Mouse (Mus musculus) stomach, postnatal 0 days (tissue): ENCODE measurements around the gene Khk. TPM values are rescaled to one million over a fixed set of nuclear protein-coding genes. Genes with fewer than 3 reads are reported as not detected.

Source experiments
- ATAC-seq: fragments of 200-750 bp; cut with Nextera tagmentation; 2 replicates; pipeline ENCODE4 v1.8.0; 2017; ENCODE audit not compliant: low FRiP score, low TSS enrichment
- DNase-seq: peaks from one replicate; pipeline ENCODE4 v3.0.0-alpha.2; 2016; ENCODE audit warnings: low spot score
- H3K27ac ChIP-seq: fragments of 300-500 bp; sonication (generic); replicated peaks from 2 replicates; pipeline ENCODE4 v1.5.1; 2014; ENCODE audit warnings: mild to moderate bottlenecking, control low read depth
- H3K27me3 ChIP-seq: fragments of 300-500 bp; sonication (generic); 2 replicates; pipeline ENCODE4 v1.6.1; 2014; ENCODE audit warnings: low read length; ENCODE audit not compliant: control insufficient read depth, insufficient read depth
- H3K36me3 ChIP-seq: fragments of 300-500 bp; sonication (generic); 2 replicates; pipeline ENCODE4 v1.6.1; 2014; ENCODE audit warnings: low read length, mixed read lengths; ENCODE audit not compliant: control insufficient read depth, insufficient read depth
- H3K4me1 ChIP-seq: fragments of 300-500 bp; sonication (generic); replicated peaks from 2 replicates; pipeline ENCODE4 v1.6.1; 2014; ENCODE audit warnings: antibody characterized with exemption; ENCODE audit not compliant: control insufficient read depth, insufficient read depth
- H3K4me2 ChIP-seq: fragments of 300-500 bp; sonication (generic); replicated peaks from 2 replicates; pipeline ENCODE4 v1.6.1; 2014; ENCODE audit warnings: low read depth, mild to moderate bottlenecking, control low read depth, moderate library complexity
- H3K4me3 ChIP-seq: fragments of 300-500 bp; sonication (generic); 2 replicates; pipeline ENCODE4 v1.5.1; 2014; ENCODE audit warnings: low read depth, low read length, control low read depth
- H3K9ac ChIP-seq: fragments of 300-500 bp; sonication (generic); 2 replicates; pipeline ENCODE4 v1.6.1; 2014; ENCODE audit warnings: mild to moderate bottlenecking, low read length, control low read depth, mixed read lengths
- H3K9me3 ChIP-seq: fragments of 300-500 bp; sonication (generic); 2 replicates; pipeline ENCODE4 v1.6.1; 2016; ENCODE audit warnings: low read length; ENCODE audit not compliant: control insufficient read depth
- CTCF ChIP-seq: IDR thresholded peaks from 2 replicates; pipeline ENCODE4 v1.5.1; 2016; ENCODE audit warnings: antibody characterized with exemption, low read depth, mild to moderate bottlenecking, moderate library complexity
- EP300 ChIP-seq: optimal IDR thresholded peaks from 2 replicates; pipeline ENCODE3; 2016; ENCODE audit warnings: antibody characterized with exemption
- WGBS: fragments of 180-500 bp; shearing (Covaris S2); extraction: QIAGEN DNeasy Blood & Tissue Kit; methylation state at CpG from one replicate; pipeline ENCODE4 v1.1.7; 2014; 5-methylcytosine and 5-hydroxymethylcytosine counted together
- polyA plus RNA-seq: library from polyadenylated mRNA; unstranded; fragments of >200 nt; fragmentation: Nextera tagmentation; extraction: Ambion mirVana; gene quantifications from 2 replicates; pipeline ENCODE4 v1.2.1, GENCODE M21; 2015

Khk gene
- polyA plus RNA-seq, 1 experiment from 2014 or later, result 28.4 TPM

DNA sequence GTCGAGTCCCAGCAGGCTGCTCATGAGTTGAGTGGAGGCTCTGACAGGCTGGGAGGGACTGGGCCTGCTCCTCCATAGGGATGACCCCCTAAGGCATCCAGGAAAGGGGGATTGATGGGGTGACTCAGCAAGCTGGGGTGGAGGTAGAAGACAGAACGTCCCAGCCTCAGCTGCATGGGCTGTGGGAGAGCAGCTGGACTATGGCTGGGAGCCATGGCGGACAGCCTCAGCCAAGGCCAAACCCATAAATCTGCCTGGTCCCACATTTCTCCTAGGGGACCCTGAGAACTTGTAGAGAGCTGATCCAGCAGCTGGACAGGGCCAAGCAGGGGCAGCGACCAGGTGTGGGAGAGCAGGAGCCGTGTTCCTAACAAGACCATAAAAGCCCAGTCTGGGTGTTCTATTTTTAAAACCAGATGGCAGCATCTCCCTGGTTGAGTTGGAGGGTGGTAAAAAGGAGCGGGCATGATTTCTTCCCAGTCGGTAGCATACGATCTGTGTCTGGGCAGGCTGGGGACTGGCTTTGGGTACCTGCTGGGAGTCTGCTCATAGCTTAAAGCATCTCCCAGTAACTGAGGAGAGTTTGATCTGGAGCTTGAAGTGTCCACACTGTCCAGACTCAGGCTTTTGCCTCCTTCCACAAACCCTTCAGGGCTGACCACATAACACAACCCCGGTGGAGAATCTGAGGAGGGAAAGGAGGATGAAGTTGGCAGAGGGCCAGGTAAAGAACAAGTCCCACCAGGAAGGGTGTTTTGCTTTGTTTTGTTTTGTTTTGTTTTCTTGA, 53.8 kb downstream of the Khk start:
- peak; percentile 70 for ATAC-seq
- Histone ChIP-seq H3K27ac (peak overlapping the region; percentile 53), H3K27me3 (no peaks in the 10 kb centered on the region), H3K9me3 (no peaks in the 10 kb centered on the region), H3K4me2 (no peak overlapping the region), H3K36me3 (no peaks in the 10 kb centered on the region), H3K9ac (no peak overlapping the region), H3K4me3 (no peak overlapping the region), H3K4me1 (no peaks in the 10 kb centered on the region)
- no peak for TF ChIP-seq CTCF
- TF ChIP-seq EP300, result no peak
- WGBS, result 46% methylated on average over 9 of the region's 9 CpGs
- no peak for DNase-seq

Other genes with a start within 250 kb of the Khk start
- 1.7 and 2.3 TPM in 2 replicates for gene Dpysl5, start 209.9 kb upstream of the Khk start, polyA plus RNA-seq
- gene Mapre3, start 106.8 kb upstream of the Khk start, polyA plus RNA-seq, result 14.1 and 15.5 TPM in 2 replicates
- 57.3 and 58.7 TPM in 2 replicates for gene Tmem214, start 53.4 kb upstream of the Khk start, polyA plus RNA-seq
- 6.9 and 9.1 TPM in 2 replicates for gene Agbl5, start 32.7 kb upstream of the Khk start, polyA plus RNA-seq
- gene Ost4, start 13.6 kb upstream of the Khk start, polyA plus RNA-seq, result 368 and 397 TPM in 2 replicates
- gene Emilin1, start 8.0 kb upstream of the Khk start, polyA plus RNA-seq, result 85.6 and 97.0 TPM in 2 replicates
- gene Cgref1, start 24.2 kb downstream of the Khk start, polyA plus RNA-seq, result 22.5 and 24.8 TPM in 2 replicates
- gene Preb, start 38.9 kb downstream of the Khk start, polyA plus RNA-seq, result 88.1 and 93.1 TPM in 2 replicates
- 4.3 and 4.5 TPM in 2 replicates for gene Tcf23, start 47.2 kb downstream of the Khk start, polyA plus RNA-seq
- 192 and 197 TPM in 2 replicates for gene Atraid, start 126.9 kb downstream of the Khk start, polyA plus RNA-seq
- 4.2 TPM in 2 replicates for gene Slc5a6, start 127.5 kb downstream of the Khk start, polyA plus RNA-seq
- 4.9 and 6.1 TPM in 2 replicates for gene Cad, start 133.3 kb downstream of the Khk start, polyA plus RNA-seq
- not detected in 2 replicates for gene Dnajc5g, start 184.9 kb downstream of the Khk start, polyA plus RNA-seq
- 0.11 TPM in 1 of 2 replicates, not detected in the other for gene Slc30a3, start 186.8 kb downstream of the Khk start, polyA plus RNA-seq
- 0.06 TPM in 1 of 2 replicates, not detected in the other for gene Trim54, start 195.3 kb downstream of the Khk start, polyA plus RNA-seq
- gene Ucn, start 217.4 kb downstream of the Khk start, polyA plus RNA-seq, result not detected in 2 replicates
- gene Mpv17, start 232.8 kb downstream of the Khk start, polyA plus RNA-seq, result 29.4 and 29.6 TPM in 2 replicates